Mouse (Mus musculus) right cerebral cortex, adult 18-20 months (tissue): Measurements from ENCODE around the gene Ppm1k.
A peak's percentile ranks its signal among the peaks of the same experiment; 100 is the strongest.
"Not testable (repeated sequence)": the region's sequence is repeated elsewhere in the genome, so short reads cannot be mapped to it uniquely, and the experiment has no call there.

Experiments
- DNase-seq: peaks from one replicate; pipeline ENCODE4 v3.0.0; 2022; ENCODE audit warnings: mixed read lengths

Gene Ppm1k

DNA sequence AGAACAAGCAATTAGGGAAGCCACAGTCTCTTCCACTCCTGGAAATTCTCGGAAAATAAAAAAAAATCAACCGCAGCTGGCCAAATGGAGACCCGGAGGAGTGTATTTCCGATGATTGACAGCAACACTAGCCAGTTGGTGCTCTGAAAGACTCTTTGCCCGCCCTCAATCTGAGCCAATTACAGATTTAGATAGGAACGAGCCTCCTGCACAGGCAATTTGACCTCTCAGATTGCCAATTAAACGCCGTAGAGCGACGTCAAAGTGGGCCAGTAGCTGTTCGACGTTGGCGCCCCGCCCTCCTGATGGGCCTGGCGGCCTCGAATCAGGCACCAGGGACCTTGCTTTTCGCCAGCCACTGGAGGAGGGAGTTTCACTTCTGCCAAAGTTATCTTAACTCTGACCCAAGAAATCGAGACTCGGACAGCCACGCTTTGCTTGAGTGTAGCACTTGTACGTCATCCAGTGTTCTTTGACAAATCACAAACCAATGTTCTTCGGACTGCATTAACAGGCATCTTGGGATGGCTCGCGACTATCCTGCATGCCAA, at the start of gene Ppm1k:
Gene Ppm1k (minus strand): TSS at position 83 of the 551 bp plus-strand sequence.
- peak; percentile 99 for DNase-seq

DNA sequence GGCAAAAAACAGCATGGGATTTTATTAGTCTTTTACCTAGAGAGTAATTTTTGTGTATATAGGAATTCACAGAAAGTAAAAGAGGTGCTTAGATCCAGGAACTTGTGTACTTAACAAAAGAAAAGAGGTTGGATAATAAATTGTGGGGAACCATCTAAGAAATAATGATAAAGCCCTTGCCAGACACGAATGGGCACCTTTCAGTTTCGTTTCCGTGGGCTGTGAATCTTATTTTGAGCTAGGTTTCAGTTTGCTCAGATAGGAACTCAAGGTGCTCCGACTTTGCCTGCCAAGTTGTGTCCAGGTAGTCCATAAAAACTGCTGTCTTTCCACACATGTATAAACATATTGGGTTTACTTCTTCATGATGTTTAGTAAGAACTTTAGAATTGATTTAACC, 47.1 kb upstream of the Ppm1k start:
- no peak for DNase-seq

DNA sequence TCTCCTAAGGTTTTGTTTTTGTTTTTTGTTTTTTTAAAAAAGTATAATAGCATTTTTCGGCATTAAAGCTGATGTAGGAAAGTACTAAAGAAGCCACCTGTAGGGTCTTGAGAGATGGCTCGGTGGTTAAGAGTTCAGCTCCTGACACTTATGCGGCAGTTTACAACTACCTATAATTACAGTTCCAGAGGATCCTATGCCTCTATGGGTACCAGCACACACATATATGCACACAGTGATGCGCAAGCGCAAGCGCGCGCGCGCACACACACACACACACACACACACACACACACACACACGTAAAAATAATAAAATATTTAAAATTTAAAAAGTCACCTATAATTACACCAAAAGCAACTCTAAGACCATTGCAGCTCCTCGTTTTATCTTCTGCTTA, 46.3 kb upstream of the Ppm1k start:
- DNase-seq: no peak

DNA sequence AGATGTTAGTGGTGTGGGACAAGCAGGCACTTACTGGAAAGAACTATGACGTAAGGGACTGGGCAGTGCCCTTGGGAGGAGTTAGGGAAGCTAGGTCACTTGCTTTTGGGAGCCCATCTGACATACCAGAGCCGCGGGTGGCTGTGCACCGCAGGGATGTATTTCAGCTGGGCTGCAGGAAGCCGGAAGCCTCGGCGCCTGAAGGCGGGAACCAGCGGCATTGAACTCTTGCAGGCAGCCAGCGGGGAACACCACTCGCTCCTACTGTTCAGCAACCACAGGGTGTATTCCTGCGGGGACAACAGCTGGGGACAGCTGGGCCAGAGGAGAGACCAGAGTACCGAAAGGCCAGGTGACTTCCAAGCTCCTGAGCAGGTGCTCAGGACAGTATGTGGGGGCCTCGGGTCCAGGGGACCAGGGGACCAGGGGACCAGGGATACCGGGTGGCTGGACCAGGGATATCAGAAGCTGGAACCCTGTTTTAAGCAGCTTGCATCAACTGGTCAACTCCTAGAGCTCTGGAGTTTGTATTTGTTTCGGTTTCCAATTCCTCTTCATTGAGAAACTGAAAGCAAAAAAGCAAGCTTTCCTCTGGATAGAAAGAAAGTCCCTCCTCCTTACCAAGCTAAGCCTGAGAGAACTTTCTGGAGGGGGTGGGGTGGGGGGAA, 45.7 kb upstream of the Ppm1k start, which contains the start of gene Herc6:
Gene Herc6 (plus strand): TSS at position 120 of the 668 bp plus-strand sequence.
- DNase-seq: peak; percentile 73

DNA sequence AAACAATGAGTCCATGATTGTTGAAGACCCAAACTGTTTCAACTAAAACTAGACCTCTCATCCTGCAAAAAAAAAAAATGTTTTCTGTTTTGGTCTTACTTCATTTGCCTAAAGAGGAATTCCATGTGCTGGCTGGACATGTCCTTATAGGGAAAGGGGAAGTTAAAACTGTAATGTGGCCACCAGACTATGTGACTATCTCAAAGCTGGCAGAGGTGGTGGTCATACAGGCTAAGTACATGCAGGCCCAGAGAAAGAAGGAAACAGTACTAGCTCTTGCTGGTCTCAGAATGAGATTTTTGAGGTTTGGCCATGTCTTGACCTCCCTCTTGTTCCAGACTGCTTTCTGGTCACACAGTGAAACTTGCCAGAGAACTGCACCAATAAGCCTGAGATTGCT, 36.3 kb upstream of the Ppm1k start:
- no peak for DNase-seq

DNA sequence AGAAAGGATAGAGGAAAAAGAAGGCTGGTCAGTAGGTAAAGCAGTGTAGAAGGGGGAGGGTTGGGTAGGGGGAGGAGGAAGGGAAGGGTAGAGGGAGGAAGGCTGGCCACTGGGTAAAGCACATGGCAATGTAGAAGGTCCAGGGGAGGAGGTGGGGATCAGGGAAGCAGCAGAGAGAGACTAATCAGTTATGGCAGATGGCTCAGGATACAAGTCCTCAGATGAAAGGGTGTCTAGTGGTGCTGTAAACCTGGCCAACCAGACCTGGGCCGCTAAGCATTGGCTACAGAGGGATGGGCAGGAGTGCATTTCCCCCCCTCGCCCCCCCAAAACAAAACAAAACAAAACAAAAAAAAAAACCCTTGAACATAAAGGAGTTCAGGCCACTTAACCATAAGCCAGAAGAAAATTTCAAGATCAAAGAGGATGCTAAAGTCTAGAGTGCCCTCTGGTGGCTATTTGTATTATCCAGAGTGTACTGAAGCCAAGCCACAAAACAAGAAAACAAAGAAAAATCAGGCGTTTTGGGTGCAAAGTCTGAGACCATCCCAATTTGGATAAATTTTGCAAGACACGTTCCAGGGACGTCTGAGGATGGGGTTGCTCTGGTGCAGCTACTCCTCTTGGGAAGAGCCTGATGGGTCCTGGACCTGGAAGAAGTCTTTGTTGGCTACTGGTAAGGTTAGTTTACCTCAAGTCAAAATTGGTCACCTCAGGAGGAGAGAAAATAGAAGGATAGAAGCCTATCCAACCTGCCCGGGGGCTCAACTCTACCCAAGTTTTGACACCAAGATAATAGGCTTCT, 35.1 kb upstream of the Ppm1k start:
- DNase-seq: peak; percentile 39

DNA sequence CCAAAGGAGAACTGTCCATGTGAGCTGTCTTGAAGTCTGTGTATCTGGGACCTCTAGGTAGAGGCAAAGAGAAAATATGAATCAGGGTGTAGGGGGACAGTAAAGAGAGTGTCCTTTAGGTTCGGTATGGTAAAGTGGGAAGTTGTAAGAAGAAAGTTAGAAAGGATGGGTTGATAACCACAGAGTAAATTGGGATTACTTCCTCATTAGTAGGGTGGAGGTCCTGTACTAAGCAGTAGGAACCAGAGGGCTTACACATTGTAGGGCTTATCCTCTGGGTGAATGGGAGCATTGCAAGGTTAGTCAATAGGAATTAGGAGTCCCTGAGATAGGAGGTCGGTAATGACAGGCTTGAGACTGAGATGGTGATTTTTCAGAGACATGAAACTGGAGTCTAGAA, 32.4 kb upstream of the Ppm1k start:
- DNase-seq: no peak

DNA sequence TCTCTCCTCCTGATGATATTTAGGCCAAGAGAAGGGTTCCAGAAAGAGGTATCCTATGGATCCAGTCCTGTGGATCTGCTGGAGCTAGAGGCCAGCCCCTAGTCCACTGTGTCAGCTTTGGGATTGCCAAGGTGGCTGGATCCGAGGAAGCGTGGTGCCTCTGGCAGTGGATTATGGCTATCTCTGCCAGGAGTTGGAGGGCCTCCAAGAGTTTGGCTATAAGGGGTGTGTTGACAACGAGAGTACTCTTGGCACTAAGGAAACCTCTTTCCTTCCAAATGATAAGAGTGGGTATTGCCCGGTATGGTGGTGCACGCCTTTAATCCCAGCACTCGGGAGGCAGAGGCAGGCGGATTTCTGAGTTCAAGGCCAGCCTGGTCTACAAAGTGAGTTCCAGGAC, 30.2 kb upstream of the Ppm1k start:
- no peak for DNase-seq

DNA sequence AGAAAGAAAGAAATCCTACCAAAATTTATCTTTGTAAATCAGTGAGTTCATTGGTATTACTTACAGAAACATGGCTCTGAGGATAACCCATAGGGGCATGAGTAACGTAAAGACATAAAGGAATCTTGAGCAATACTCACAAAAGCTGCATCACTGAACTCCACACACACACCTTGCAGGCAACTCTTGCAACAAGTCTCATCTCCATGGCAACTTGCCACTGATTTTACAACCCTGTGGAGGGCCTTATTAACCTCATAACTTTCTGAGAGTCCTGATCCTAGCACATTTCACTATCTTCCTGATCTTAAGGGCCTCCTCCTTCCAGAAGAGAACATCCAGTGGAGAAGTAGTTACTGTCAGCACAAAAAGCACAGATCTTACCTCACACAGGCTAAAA, 28.2 kb upstream of the Ppm1k start:
- no peak for DNase-seq

DNA sequence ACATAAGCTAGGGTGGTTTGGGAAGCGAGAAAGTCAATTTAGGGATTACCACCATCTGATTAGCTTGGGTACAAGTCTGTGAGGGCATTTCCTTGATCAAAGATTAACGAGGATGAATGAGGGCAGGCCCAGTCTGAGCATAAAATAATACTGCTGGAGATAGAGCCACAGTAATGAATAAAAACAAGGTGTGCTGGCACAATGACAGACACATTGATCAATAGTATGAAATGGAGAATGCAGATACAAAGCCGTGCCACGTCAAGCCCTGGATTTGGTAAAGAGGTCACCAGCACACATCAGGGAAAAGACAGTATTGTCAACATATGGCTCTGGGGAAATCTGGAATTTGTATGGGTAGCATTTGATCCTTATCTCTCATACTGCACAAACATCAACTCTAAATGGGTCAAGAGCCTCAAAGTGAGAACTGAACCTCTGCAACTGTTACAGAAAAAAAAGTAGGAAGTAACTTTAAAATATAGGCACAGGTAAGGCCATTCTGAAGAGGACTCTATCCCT, 22.6 kb upstream of the Ppm1k start:
- DNase-seq: no peak

DNA sequence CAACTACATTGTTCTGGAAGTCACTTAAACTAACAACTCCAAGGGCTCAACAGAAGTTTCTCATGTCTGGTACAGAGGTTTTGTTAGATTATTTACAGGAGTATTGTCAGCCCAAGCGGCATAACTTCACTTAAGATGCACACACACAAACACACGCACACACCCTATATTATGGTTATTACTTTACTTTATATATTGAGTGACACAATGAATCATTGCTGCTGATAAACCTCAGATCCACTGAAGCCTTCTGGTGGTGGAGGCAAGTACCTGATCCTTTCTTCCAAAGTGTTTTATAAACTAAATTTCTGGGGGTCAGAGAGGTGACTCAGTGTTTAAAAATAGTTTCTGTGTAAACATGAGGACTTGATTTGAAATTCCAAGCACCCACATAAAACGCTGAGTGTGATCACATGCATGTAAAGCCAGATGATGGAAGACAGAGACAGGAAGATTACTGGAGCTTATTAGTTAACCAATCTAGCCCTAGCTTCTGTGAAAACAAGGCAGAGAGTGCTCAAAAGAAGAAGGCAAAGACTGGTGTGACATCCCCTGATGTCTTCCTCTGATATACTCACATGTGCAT, 16.0 kb upstream of the Ppm1k start:
- DNase-seq: no peak

DNA sequence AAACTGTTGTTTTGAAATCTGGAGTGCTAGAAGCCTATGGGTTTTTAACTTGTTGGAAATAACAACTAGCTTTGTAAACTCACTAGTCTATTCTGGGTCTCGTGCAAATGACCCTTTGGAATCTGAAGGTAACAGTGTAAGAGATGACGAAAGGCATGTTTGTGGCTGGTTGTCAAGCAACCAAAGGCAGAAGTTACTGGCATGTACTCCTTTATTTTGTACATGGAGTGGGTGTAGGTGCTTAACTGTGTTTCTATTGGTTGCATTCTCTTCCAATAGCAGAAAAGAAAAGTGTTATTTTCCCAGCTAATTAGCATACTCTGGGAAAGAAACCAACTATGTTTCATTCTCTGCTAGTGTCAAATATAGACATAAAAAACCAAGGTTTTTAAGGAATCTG, 9.6 kb upstream of the Ppm1k start:
- DNase-seq: no peak

DNA sequence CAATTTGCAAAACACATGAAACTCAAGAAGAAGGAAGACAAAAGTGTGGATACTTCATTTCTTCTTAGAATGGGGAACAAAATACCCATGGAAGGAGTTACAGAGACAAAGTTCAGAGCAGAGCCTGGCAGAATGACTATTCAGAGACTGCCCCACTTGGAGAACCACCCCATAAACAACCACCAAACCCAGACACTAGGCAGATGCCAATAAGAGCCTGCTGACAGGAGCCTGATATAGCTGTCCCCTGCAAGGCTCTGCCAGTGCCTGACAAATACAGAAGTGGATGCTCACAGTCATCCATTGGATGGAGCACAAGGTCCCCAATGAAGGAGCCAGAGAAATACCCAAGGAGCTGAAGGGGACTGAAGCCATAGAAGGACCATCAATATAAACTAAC, 8.3 kb upstream of the Ppm1k start:
- DNase-seq: not testable (repeated sequence)

DNA sequence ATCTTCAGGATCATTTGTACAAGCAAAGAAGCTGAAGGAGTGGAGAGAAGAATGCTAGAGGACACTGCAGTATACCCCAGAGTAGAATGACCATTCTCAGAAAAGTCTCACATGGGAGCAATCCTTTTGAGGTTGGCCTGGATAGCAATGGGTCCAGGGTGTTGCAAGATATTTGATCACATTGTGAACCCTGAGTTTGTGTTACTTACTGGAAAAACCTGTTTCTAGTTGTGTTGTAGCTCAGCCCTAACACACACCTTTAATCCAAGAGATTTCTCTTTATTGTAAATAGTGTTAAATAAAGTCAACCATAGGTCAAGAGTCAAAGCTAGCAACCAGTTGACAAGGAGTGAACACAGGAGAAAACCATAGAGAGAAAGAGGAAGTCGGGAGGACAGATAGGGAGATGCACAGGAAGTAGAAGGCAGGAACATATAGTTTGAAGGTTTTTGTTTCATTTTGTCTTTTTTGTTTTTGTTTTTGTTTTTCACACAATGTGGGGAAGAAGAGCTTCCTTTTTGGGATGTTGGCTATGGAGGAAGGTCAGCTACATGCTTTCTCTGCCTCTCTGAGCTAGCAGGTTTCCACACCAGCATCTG, 6.6 kb upstream of the Ppm1k start:
- DNase-seq: no peak

DNA sequence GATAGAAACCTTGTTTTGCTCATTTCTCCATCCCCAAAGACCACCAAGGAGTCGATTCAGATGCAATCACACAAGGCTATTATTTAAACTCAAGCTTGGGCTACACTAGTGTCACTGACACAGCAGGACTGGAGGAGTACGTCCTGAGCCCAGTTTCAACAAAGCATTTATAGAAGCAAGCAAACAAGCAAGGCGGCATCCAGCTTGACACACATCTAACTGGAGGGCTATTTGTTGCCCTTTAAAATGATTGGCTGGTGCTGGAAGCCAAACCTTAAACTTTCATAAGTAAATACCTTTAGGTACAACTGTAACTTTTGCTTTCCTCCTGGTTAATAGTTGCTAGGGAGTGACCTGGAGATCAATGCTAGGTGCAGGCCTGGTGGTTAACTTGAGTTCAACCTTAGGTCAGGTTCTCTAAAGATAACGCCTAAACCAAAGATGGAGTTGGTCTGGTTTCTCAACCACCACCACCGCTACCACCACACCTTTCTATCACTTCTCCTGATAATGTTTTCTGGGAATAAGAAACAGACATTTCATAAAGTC, 5.8 kb upstream of the Ppm1k start:
- DNase-seq: no peak

DNA sequence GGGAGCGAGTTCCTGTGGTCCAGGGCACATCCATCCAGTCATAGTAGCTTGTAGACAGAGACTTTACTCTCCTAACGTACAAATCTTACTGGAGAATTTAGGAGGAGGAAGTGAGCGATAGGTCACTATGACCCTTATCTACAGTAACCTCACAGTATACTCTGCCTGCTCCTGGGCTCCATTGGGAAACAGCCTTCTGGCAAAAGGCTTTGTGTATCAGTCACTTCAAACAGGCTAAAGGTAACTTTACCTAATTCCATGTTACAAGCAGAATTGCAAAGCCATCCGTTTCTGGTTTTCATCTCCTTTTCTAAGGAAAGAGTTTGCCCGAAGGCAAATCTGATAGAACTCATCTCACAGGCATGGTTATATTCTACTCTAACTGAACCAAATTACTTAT, 2.6 kb upstream of the Ppm1k start:
- DNase-seq: no peak

DNA sequence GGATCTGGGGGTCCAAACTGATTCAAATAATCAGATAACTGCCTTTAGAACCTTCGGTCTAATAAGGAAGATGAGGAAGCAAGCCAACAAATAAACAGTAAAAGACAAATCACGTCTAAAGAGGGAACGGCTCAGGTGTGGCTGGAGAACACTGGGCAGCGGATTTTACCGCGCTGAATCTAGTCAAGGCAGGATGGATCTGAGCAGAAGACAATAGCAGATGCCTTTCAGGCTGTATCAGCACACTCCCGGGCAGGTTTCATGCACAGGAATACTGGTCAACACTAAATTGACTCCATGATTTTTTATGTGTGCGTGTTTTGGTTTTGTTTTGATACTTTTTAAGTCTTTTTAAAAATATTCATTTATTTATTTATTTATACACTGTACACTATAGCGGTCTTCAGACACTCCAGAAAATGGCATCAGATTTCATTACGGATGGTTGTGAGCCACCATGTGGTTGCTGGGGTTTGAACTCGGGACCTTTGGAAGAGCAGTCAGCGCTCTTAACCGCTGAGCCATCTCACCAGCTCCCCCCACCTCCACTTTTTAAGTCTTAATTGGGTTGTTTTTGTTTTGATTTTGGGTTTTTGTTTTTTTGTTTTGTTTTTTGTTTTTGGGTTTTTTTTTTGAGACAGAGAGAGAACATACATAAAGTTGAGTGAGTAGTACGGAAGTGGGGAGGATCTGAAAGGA, 852 bp upstream of the Ppm1k start:
- DNase-seq: no peak

DNA sequence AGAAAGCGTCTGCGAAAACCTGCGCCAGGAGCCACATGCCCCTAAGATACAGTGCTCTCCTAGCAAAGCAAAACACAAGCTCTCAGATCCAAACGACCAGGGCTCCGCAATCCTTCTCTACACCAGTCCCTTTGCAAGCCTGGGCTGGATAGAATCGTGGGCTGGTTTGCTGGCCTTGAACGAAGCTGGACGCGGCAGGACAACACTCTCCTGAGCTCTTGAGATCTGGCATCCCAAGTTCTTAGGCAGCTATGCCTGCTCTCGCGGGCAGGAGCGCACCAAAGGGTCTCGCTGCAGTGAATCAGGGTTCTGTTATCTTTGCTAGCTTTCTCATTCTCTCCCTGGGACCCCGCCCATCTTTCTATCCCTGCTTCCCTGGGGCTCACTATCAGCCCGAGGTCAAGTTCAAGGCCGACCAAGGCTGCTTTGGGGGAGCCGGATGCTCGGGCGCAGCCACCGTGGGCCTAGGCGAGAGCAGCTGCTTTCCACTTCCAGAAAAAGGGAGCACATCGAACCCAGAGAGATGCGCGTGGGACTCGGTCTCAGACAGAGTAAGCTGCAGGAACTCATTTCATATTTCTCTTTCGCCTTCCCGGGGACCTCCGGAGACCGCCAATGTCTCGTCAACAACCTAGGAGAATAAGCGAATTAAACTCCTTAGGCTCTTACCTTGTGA, 519 bp downstream of the Ppm1k start:
- peak; percentile 37 for DNase-seq

DNA sequence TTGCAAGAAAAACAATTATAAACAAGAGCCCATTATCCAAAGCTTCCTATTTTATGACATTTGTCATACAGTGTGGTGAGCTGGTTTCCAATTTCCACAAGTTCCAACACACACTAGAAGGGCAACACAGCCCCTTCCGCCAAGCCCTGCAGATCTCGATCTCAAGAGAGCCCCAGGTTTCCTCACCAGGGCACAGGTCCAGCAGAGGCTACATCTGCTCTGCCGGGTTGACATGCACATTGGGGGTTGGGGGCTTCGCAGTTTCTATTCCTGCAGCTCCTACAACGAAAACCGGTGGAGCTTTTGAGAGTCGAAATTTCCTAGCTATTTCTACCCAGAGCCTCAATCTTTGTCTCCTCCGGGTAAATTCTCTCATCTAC, 1.0 kb downstream of the Ppm1k start:
- peak; percentile 31 for DNase-seq

DNA sequence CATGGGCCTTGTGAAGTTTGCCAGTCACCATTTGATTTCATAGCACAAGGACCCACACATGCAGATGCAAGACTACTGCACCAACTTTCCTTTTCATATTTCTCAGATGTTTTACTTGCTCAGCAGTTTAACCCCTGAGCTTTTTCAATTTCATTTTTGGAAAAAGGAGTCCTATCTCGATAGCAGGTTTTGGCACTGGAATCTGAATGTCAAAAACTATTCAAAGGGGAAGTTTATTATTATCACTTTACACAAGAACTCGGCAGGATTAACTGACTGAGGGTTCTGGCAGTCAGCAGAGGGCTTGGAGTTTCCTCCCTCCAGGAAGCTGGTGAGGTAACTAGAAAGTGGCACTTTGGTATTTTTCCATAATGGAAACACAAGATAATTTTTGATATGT, 1.9 kb downstream of the Ppm1k start:
- no peak for DNase-seq

DNA sequence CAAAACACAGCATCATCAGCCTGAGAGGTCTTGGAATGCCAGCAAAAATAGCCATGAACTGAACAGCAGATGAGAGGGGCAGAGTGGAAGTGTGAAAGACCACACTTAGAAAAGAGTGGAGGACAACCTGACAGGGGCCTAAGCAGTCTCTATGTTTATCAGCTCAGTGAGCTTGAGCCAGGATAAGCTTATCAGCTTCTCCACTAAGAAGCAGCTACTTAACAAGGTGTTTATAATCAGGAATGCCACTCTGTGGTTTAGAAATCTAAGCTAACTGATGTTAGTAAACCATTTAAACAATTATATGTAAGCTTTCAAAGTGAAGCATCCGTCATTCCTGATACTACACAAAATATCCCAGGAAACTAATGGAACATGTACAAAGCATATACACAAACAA, 3.2 kb downstream of the Ppm1k start:
- no peak for DNase-seq

DNA sequence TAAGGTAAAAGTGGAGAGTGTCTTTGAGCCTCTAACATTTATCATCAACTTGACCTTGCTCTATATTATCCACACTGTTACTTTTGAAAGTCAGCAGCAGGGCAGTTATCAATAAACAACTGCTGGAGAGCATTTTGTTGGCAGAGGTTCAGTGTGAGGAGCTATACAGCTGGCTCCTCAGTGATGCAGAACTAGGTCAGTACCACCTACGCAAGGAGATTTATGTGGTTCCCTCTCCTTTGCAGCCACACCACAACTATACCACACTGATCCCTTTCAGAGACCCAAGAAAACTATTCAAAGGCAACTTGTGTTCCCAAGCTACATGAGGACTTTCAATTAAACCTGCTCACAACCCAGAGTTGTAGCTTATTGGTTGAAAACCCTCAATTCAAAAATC, 3.8 kb downstream of the Ppm1k start:
- no peak for DNase-seq
